Mouse (Mus musculus) ES-E14 (cell line): ENCODE measurements around the gene Cep164. TPM values are rescaled to one million over a fixed set of nuclear protein-coding genes. Genes with fewer than 3 reads are reported as not detected.

ENCODE experiments used
- DNase-seq: peaks from one replicate; pipeline ENCODE4 v3.0.0-alpha.2; 2013; ENCODE audit warnings: low read depth, low spot score
- H3K27ac ChIP-seq: 2 replicates; pipeline ENCODE4 v1.5.1; 2012; ENCODE audit warnings: low read depth, mild to moderate bottlenecking, low read length, moderate library complexity, mixed read lengths; ENCODE audit not compliant: poor library complexity, insufficient read depth, severe bottlenecking
- H3K36me3 ChIP-seq: 2 replicates; pipeline ENCODE4 v1.6.1; 2012; ENCODE audit warnings: mild to moderate bottlenecking, low read length, moderate library complexity, mixed read lengths; ENCODE audit not compliant: control insufficient read depth, poor library complexity, insufficient read depth, severe bottlenecking
- H3K4me1 ChIP-seq, 2 experiments: fragments of 150-350 bp in 1 of 2; sonication (generic) in 1 of 2; 2 replicates each; pipeline ENCODE4 v1.6.1; 2012; ENCODE audit warnings: low read length in 2 of 2, mild to moderate bottlenecking in 1 of 2, mixed read lengths in 1 of 2; ENCODE audit not compliant: control insufficient read depth in 2 of 2, insufficient read depth in 2 of 2, poor library complexity in 1 of 2
- H3K4me3 ChIP-seq, 2 experiments: fragments of 150-350 bp in 1 of 2; sonication (generic) in 1 of 2; 2 replicates each; pipeline ENCODE4 v1.5.1; 2012; ENCODE audit warnings: low read length in 2 of 2, low read depth in 1 of 2, mild to moderate bottlenecking in 1 of 2, mixed read lengths in 1 of 2; ENCODE audit not compliant: insufficient read depth in 1 of 2, poor library complexity in 1 of 2, severe bottlenecking in 1 of 2
- H3K9ac ChIP-seq: 2 replicates; pipeline ENCODE4 v1.6.1; 2012; ENCODE audit warnings: low read depth, mild to moderate bottlenecking, low read length, mixed read lengths; ENCODE audit not compliant: poor library complexity, insufficient read depth, severe bottlenecking
- H3K9me3 ChIP-seq: fragments of 150-350 bp; sonication (generic); 2 replicates; pipeline ENCODE4 v1.6.1; 2012; ENCODE audit warnings: low read depth, mild to moderate bottlenecking, low read length; ENCODE audit not compliant: control insufficient read depth, insufficient read depth
- CHD2 ChIP-seq: IDR thresholded peaks from 2 replicates; pipeline ENCODE4 v1.6.1; 2014; ENCODE audit warnings: mild to moderate bottlenecking, low read depth, low read length, inconsistent platforms
- HCFC1 ChIP-seq: IDR thresholded peaks from 2 replicates; pipeline ENCODE4 v1.6.1; 2012; ENCODE audit warnings: low read length, inconsistent platforms, borderline replicate concordance; ENCODE audit not compliant: insufficient read depth
- MAFK ChIP-seq: IDR thresholded peaks from 2 replicates; pipeline ENCODE4 v1.6.1; 2014; ENCODE audit warnings: mild to moderate bottlenecking, low read depth, low read length, inconsistent platforms; ENCODE audit not compliant: insufficient read depth
- ZC3H11A ChIP-seq: IDR thresholded peaks from 2 replicates; pipeline ENCODE4 v1.6.1; 2012; ENCODE audit warnings: low read depth, mild to moderate bottlenecking, inconsistent platforms, low read length, borderline replicate concordance
- ZNF384 ChIP-seq: IDR thresholded peaks from 2 replicates; pipeline ENCODE4 v1.6.1; 2012; ENCODE audit warnings: low read depth, low read length, inconsistent platforms
- in situ Hi-C, 2 experiments: fragments of 600-800 bp; cut with MboI; formaldehyde crosslinking; loops; one replicate each; pipeline ENCODE4 v1.15.1; 2025; ENCODE audit warnings: low sequenced_read_pairs in 2 of 2, inconsistent platforms in 1 of 2; ENCODE audit not compliant: unreplicated experiment in 2 of 2
- total RNA-seq: library from RNA; depleted of rRNA; stranded (reverse); fragments of 300-350 nt; gene quantifications from 2 replicates; pipeline ENCODE4 v1.2.3, GENCODE M21; 2012

The Cep164 gene
- total RNA-seq, 1 experiment, result 19.1 TPM

GRCm38 (mm10) chr9:45845541-45845940 lies 17.1 kb upstream of the Cep164 start:
- in situ Hi-C loops, result no loop called here
- TF ChIP-seq HCFC1 (no peak), ZC3H11A (no peak), MAFK (no peak), CHD2 (no peak), ZNF384 (no peak)
- DNase-seq, result no peak
- Histone ChIP-seq H3K9ac (no peak overlapping the region), H3K4me1 (peaks cover 12 to 46% of the 10 kb centered on the region in 2 experiments; a peak in 3 of 4 replicates), H3K27ac (no peak overlapping the region), H3K36me3 (no peaks in the 10 kb centered on the region), H3K9me3 (no peaks in the 10 kb centered on the region), H3K4me3 (no peak overlapping the region)

DNA sequence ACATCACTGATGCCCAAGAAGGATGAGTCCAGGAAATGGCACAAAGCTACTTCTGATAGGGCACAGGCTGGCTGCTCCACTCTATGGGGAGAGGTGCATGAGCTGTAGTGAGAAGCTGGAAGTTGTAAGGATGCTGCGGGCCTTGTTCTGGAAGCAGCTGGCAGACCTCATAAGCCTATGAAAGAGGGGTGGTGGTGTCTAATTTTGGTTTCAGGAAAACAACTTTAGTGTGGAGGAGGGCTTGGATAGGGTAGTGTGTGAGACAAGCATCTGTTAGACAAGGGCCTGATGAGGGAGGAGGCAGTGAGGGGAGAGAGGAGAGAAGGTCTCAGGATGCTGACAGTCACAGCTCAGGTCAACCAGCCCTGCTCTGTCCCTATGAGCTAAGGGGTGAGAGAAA lies 15.3 kb upstream of the Cep164 start:
- TF ChIP-seq HCFC1, result no peak
- no peak for TF ChIP-seq CHD2
- TF ChIP-seq ZC3H11A, result no peak
- no peak for TF ChIP-seq MAFK
- TF ChIP-seq ZNF384, result no peak
- H3K9me3 ChIP-seq, result no peaks in the 10 kb centered on the region
- in situ Hi-C loops, result no loop called here
- H3K36me3 ChIP-seq, result no peaks in the 10 kb centered on the region
- DNase-seq, result no peak
- peaks cover 16 to 50% of the 10 kb centered on the region in 2 experiments; a peak in 3 of 4 replicates for H3K4me1 ChIP-seq
- no peak overlapping the region for H3K4me3 ChIP-seq
- H3K9ac ChIP-seq, result no peak overlapping the region
- no peak overlapping the region for H3K27ac ChIP-seq

- Histone ChIP-seq H3K9me3 (no peaks in the 10 kb centered on the region), H3K9ac (no peak overlapping the region), H3K36me3 (no peaks in the 10 kb centered on the region), H3K4me1 (peaks cover 16 to 44% of the 10 kb centered on the region in 2 experiments; a peak in 3 of 4 replicates), H3K4me3 (no peak overlapping the region), H3K27ac (no peak overlapping the region)
- no peak for TF ChIP-seq ZNF384
- TF ChIP-seq HCFC1, result no peak
- TF ChIP-seq ZC3H11A, result no peak
- no peak for TF ChIP-seq CHD2
- TF ChIP-seq MAFK, result no peak
- DNase-seq, result no peak
- in situ Hi-C loops, result no loop called here
Observed at GRCm38 (mm10) chr9:45843007-45843406, 14.5 kb upstream of the Cep164 start.

- in situ Hi-C loops, result no loop called here
- DNase-seq, result no peak
- H3K9me3 ChIP-seq, result no peaks in the 10 kb centered on the region
- no peaks in the 10 kb centered on the region for H3K36me3 ChIP-seq
- peaks cover 12 to 34% of the 10 kb centered on the region in 2 experiments; a peak in 3 of 4 replicates for H3K4me1 ChIP-seq
- no peak overlapping the region for H3K27ac ChIP-seq
- no peak overlapping the region for H3K9ac ChIP-seq
- TF ChIP-seq MAFK, result no peak
- TF ChIP-seq ZC3H11A, result no peak
- no peak for TF ChIP-seq HCFC1
- TF ChIP-seq ZNF384, result no peak
- TF ChIP-seq CHD2, result no peak
- no peak overlapping the region for H3K4me3 ChIP-seq
Observed at GRCm38 (mm10) chr9:45841458-45841857, 13.0 kb upstream of the Cep164 start.

GRCm38 (mm10) chr9:45840331-45840730 lies 11.8 kb upstream of the Cep164 start:
- H3K4me3 ChIP-seq, result peak overlapping the region in 1 of 2 experiments; percentile 80; a peak in 2 of 4 replicates
- H3K9ac ChIP-seq, result peak overlapping the region; percentile 57
- DNase-seq, result no peak
- in situ Hi-C loops, result no loop called here
- peaks cover 12 to 33% of the 10 kb centered on the region in 2 experiments; a peak in 3 of 4 replicates for H3K4me1 ChIP-seq
- no peaks in the 10 kb centered on the region for H3K36me3 ChIP-seq
- H3K27ac ChIP-seq, result no peak overlapping the region
- TF ChIP-seq ZC3H11A, result no peak
- TF ChIP-seq HCFC1, result no peak
- H3K9me3 ChIP-seq, result no peaks in the 10 kb centered on the region
